Mouse (Mus musculus) bone marrow, adult 2 months (tissue): Measurements from ENCODE around the gene Pard3. TPM values are rescaled to one million over a fixed set of nuclear protein-coding genes. Genes with fewer than 3 reads are reported as not detected.

ENCODE experiments used
- H3K27ac ChIP-seq: fragments of 200-500 bp; 2 replicates; pipeline ENCODE4 v1.5.1; 2012; ENCODE audit warnings: low read depth, mild to moderate bottlenecking, control low read depth, inconsistent platforms, low read length; ENCODE audit not compliant: control insufficient read depth, poor library complexity, insufficient read depth
- H3K4me1 ChIP-seq: fragments of 200-500 bp; 2 replicates; pipeline ENCODE4 v1.6.1; 2011; ENCODE audit warnings: low read length; ENCODE audit not compliant: control insufficient read depth, insufficient read depth
- H3K4me3 ChIP-seq: fragments of 200-500 bp; replicated peaks from 2 replicates; pipeline ENCODE3; 2011; ENCODE audit warnings: mild to moderate bottlenecking, low read depth, low read length, control low read depth; ENCODE audit not compliant: control insufficient read depth
- CTCF ChIP-seq: fragments of 200-500 bp; IDR thresholded peaks from 2 replicates; pipeline ENCODE4 v1.5.1; 2011; ENCODE audit warnings: low read length, control low read depth; ENCODE audit not compliant: control insufficient read depth, insufficient read depth
- POLR2A ChIP-seq: fragments of 200-500 bp; IDR thresholded peaks from 2 replicates; pipeline ENCODE4 v1.6.1; 2011; ENCODE audit warnings: low read depth, mild to moderate bottlenecking, control low read depth, low read length, borderline replicate concordance; ENCODE audit not compliant: control insufficient read depth
- WGBS: fragments of 180-500 bp; shearing (Covaris S2); methylation state at CpG from one replicate; pipeline ENCODE4 v1.1.7; 2018; 5-methylcytosine and 5-hydroxymethylcytosine counted together
- polyA plus RNA-seq: library from polyadenylated mRNA; stranded (reverse); fragments of >200 nt; gene quantifications from 2 replicates; pipeline ENCODE4 v1.2.4, GENCODE M21; 2011; ENCODE audit warnings: low replicate concordance; ENCODE audit not compliant: missing spikeins, insufficient read depth, insufficient read length

Pard3 gene
- polyA plus RNA-seq, 1 experiment, result 3.8 TPM

DNA sequence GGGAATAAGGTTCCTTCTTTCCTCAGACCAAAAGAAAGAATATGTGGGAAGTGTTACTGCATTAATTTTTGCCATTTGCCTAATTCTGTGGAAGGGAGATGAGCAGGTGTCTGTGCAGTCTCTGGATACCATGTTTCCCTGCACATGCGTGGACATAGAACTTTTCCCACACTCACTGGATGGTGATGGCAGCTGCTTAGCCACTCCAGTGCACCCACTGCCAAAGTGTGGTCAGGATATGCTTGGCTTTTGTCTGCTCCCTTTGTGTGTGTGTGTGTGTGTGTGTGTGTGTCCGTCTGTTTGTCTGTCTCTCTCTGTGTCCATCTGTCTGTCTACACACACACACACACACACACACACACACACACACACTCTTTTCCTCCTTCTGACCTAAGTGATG lies 119.8 kb downstream of the Pard3 start:
- Histone ChIP-seq H3K4me1 (no peaks in the 10 kb centered on the region), H3K4me3 (no peak overlapping the region), H3K27ac (no peak overlapping the region)
- 54% methylated on average over 2 of the region's 2 CpGs for WGBS
- no peak for TF ChIP-seq POLR2A
- TF ChIP-seq CTCF, result no peak

- 50% methylated on average over 4 of the region's 4 CpGs for WGBS
- Histone ChIP-seq H3K27ac (no peak overlapping the region), H3K4me1 (no peaks in the 10 kb centered on the region)
Observed at GRCm38 (mm10) chr8:127184025-127184424, 120.3 kb downstream of the Pard3 start.

DNA sequence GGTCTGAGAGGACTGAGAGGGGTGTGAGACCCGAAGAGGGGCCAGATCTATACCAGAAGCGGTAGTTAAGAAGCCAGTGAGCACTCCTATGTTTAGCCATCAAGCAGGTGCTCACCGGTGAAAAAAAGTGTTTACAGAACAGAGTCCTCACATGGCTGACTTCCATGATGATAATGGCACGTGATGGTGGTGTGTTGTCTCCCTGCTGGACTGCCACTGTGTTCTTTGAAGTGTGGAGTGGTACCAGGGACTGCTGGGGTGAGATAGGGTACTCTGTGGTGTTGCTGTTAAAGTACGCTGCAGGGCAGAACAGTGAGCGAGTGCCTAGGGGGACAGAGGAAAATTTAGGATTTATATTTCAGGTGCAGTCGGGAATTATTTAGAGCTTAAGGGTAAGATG lies 122.2 kb downstream of the Pard3 start:
- Histone ChIP-seq H3K4me3 (no peak overlapping the region), H3K4me1 (no peaks in the 10 kb centered on the region), H3K27ac (no peak overlapping the region)
- TF ChIP-seq CTCF (no peak), POLR2A (no peak)
- WGBS, result 76% methylated on average over 7 of the region's 7 CpGs

More at GRCm38 (mm10) chr8:127184025-127184424, 120.3 kb downstream of the Pard3 start:
- no peak overlapping the region for H3K4me3 ChIP-seq
- TF ChIP-seq CTCF (no peak), POLR2A (no peak)

DNA sequence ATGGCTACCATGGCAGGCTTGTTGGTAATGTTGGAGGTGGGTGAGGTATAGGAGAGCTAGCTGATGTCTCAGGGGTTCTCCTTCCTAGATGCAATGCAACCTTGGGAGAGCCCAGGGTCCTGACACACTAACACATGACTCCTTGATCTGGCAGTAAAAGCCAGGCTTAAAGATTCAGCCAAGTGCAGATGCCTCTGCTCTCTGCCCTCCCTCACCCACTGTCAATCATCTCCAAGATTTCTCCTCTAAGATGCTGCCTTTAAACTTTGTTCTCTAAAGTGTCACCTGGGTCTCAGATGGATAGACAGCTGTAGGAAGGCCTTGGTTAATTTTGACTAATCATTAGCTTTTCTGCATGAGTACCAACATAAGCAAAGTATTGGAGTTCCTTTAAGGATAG lies 125.0 kb downstream of the Pard3 start:
- Histone ChIP-seq H3K27ac (no peak overlapping the region), H3K4me3 (no peak overlapping the region), H3K4me1 (no peaks in the 10 kb centered on the region)
- no peak for TF ChIP-seq POLR2A
- TF ChIP-seq CTCF, result no peak

DNA sequence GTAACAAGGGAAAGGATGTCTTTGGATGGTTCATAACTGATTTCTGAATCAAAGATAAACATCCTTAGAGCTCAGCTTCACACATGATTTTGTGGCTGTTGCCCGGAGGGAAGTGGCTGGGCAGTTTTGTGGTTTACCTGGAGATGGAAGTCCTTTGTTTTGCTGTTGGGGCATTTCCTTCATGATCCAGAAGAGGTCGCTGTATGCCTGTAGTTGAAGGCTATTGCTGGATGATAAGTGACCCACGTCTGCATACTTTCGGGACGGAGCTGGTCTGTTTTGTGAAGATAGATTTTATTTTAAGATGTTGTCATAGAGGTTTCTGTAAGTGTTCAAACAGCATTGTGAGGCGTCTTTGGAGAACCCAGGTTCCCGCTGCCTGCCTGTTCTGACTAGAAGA lies 126.7 kb downstream of the Pard3 start:
- Histone ChIP-seq H3K4me3 (no peak overlapping the region), H3K27ac (no peak overlapping the region), H3K4me1 (no peaks in the 10 kb centered on the region)
- TF ChIP-seq CTCF (0 out of 2 replicates have a peak, but pooled peaks have one; percentile 24), POLR2A (no peak)
- 15% methylated on average over 7 of the region's 7 CpGs for WGBS

GRCm38 (mm10) chr8:127191387-127191786 lies 127.7 kb downstream of the Pard3 start:
- WGBS, result 32% methylated on average over 5 of the region's 5 CpGs
- Histone ChIP-seq H3K4me1 (no peaks in the 10 kb centered on the region), H3K4me3 (no peak overlapping the region), H3K27ac (no peak overlapping the region)
- TF ChIP-seq POLR2A (no peak), CTCF (peak; percentile 35; the same call in 1 of the 2 replicates)

- Histone ChIP-seq H3K27ac (no peak overlapping the region), H3K4me3 (no peak overlapping the region), H3K4me1 (no peaks in the 10 kb centered on the region)
- 71% methylated on average over 6 of the region's 6 CpGs for WGBS
- no peak for TF ChIP-seq CTCF
- no peak for TF ChIP-seq POLR2A
Observed at GRCm38 (mm10) chr8:127191824-127192223, 128.1 kb downstream of the Pard3 start.

DNA sequence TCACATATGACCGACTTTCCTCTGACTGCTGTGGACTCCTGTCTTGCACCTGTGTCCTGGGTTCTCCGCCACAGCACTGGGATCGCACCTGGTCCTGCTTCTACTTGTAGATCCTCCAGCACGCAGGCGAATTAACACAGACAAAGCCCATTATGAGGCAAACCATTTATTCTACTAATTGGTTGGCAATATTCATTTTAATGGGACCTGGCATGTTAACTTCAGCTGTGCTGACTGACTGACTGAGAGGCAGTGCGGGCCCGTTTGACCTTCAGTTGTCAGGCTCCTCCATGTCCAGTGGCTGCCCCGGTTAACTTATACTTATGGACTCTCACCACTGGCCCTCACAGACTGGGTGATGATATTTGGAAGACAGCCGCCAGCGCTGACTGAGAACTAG lies 128.6 kb downstream of the Pard3 start:
- Histone ChIP-seq H3K4me3 (no peak overlapping the region), H3K4me1 (no peaks in the 10 kb centered on the region), H3K27ac (no peak overlapping the region)
- WGBS, result 81% methylated on average over 10 of the region's 10 CpGs
- TF ChIP-seq POLR2A (no peak), CTCF (no peak)

GRCm38 (mm10) chr8:127193375-127193774 lies 129.7 kb downstream of the Pard3 start:
- WGBS, result 76% methylated on average over 6 of the region's 6 CpGs
- H3K4me1 ChIP-seq, result no peaks in the 10 kb centered on the region
- TF ChIP-seq POLR2A (no peak), CTCF (no peak)
- no peak overlapping the region for H3K4me3 ChIP-seq
- no peak overlapping the region for H3K27ac ChIP-seq
